Mouse (Mus musculus) brain, embryonic 18.5 days (tissue): ENCODE measurements around the gene Kif21b.

Source experiments
- DNase-seq: peaks from one replicate; pipeline ENCODE4 v3.0.0-alpha.2; 2012; ENCODE audit warnings: low read depth, low spot score

The Kif21b gene

DNA sequence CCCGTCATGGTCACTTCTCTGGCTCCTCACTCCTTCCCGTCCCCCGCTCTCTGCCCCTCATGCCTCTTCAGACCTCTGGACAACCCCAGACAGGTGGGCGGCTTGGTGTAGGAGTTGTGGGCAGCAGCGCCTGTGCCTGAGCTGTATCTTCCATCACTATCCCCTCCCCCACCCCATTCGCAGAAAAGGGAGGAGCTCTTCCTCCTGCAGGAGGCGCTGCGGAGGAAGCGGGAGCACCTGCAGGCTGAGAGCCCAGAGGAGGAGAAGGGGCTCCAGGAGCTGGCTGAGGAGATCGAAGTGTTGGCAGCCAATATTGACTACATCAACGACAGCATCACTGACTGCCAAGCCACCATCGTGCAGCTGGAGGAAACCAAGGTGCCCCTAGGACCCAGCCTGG lies 28.6 kb downstream of the Kif21b start:
- no peak for DNase-seq

DNA sequence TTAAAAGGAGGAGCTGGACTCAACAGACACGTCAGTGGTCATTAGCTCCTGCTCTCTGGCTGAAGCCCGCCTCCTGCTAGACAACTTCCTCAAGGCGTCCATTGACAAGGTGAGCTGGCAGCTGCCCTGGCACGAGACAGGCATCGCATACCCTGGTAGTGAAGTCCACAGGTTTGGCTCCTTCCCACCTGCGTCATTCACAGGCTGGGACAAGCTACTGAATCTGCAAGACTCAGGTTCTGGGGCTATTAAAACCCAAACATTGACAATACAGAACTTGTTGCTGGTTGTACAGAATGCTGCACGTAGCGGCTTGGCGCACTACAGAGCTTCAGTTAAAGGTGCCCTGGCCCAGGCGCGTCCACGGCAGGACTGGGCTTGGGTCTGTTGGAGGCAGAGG lies 29.1 kb downstream of the Kif21b start:
- DNase-seq: no peak

DNA sequence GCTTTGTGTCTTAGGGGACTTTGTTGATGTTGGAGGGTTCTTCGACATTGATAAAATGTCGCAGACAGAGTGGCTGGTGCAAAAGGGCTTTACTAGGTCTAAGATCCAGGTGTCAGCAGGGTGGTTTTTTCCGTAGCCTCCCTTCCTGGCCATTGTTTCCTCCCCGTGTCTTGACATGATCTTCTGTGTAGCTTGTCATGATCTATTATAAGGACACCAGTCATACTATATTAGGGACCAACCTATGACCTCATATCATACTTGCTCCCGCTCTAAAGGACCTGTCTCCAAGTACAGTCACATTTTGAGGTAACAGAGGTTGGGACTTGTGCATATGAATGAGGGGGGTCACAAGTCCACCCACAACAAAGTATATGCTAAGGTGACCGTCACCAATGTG lies 29.7 kb downstream of the Kif21b start:
- DNase-seq: no peak

GRCm38 (mm10) chr1:136161333-136161921 lies 30.2 kb downstream of the Kif21b start:
- DNase-seq: no peak

DNA sequence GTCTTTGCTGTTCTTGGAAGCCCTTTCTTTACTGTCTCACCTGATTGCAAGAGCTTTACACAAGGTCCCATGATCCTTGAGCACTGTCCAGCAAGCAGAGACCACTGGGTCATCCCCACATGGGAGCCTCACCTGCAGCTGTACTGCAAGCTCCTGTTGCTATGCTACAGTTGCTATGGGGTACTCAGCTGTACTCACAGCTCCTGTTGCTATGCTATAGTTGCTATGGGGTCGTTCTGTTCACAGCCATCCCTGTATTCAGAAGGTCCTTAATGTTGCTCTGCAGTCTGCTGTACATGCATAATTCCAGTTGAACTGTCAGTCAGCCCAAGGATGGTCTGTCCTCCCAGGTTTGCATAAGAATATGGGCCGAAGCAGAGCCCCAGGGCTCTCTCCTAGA lies 34.2 kb downstream of the Kif21b start:
- DNase-seq: no peak

DNA sequence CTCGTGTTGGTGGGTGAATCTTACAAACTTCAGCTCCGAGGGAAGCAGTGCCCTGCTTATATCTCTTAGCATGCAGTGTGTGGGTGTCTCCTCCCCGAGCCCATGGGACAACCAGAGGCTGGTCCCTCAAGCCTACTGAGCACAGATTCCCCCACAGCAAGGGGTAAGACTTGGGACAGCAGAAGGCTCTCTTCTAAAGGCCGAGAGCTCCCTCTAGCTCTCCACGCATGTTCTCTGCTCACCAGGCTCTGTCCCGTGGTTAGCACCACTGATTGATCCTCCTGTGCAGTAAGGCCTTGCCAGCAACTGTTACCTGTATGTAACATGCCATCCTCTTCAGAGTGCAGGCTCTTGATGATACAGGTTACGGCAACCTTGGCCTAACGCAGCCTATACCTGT lies 36.5 kb downstream of the Kif21b start:
- DNase-seq: no peak

DNA sequence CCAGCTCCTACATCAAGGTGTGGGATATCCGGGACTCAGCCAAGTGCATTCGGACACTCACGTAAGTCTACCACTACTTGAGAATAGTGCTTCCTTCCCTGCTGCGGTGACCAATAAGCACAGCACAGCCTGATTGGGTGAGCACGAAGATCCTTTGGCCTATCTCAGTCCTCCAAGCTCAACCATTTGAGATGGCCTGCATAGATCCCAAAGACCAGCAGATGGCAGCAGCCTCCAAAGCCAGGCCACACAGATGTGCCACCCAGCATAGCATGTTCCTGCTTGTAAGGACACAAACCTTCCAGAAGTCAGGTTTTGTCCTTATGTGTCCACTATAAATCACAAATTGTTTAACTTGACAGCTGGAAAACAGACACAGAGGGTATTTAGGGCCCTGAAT lies 38.9 kb downstream of the Kif21b start:
- DNase-seq: peak; percentile 61

DNA sequence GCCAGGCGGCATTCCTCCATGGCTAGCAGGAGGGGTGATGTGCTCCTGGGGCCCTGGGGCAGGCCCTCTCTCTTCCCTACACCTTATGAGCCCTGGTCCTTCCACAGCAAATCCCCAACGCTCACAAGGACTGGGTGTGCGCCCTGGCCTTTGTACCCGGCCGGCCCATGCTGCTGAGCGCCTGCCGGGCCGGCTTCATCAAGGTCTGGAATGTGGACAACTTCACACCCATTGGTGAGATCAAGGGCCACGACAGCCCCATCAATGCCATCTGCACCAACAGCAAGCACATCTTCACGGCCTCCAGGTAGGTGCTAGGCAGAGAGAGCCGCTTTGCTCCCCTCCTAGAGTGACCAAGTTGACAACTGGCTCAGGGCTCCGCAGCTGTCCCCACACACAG lies 41.5 kb downstream of the Kif21b start:
- no peak for DNase-seq

DNA sequence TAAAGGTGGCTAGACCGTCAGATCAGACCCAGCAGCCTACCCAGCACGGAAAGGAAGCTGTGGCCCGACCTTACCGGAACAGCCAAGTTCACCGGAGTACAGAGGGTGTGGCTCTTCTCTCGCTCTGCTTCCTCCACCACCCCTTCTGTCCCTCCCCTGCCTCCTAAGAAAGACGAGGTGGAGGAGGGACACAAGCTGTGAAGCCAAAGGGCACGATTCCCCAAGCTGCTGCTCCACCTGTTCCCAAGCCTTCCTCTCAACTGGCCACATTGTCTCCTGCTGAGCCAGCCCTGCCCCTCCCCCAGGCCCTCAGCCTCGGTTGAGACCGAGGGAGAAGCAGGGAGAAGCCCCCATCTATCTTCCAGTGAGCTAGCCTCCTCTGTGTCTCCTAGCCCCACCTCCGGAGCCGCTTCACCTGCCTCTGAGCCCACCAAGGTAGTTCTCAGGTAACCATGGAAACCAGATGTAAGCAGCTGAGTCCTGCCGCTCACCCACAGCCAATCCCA lies 43.0 kb downstream of the Kif21b start:
- no peak for DNase-seq

- no peak for DNase-seq
Measured at GRCm38 (mm10) chr1:136175183-136175582, 44.0 kb downstream of the Kif21b start.

- no peak for DNase-seq
Measured at GRCm38 (mm10) chr1:136177085-136177484, 45.9 kb downstream of the Kif21b start.

- no peak for DNase-seq
Measured at GRCm38 (mm10) chr1:136178741-136179140, 47.6 kb downstream of the Kif21b start.

DNA sequence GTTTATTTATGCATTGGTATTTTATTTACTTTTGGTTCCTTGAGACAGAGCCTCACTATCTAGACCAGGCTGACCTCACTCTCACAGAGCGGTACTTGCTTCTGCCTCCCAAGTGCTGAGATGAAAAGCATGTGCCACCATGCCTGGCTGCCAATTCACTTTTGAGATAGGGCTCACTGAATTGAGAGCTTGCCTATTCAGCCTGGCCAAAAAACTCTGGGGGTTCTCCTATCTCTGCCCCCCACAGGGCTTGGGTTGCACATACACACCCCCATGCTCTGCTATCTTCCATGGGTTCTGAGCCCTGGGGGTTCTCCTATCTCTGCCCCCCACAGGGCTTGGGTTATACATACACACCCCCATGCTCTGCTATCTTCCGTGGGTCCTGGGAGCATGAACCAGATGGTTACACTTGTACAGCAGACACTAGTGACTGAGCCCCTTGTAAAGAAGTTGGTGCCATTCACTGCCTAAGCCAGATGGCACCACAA lies 48.4 kb downstream of the Kif21b start:
- no peak for DNase-seq

DNA sequence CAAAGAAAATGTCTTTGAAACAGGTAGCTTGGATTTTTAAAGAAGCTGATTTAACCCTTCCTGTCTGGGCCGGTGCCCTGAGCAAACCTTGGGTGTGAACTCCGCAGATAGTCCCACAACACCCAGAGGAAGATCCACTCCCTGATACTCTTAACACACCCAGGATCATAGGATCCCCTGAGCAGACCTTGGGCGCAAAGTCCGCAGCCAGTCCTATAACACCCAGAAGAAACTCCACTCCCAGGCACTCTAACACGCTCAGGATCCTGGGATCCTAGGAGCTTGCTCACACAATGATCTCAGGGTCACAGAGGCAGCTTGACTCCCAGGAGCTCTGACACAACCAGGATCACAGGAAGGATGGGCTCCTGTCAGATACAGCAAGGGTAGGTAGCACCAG lies 58.8 kb downstream of the Kif21b start:
- no peak for DNase-seq

DNA sequence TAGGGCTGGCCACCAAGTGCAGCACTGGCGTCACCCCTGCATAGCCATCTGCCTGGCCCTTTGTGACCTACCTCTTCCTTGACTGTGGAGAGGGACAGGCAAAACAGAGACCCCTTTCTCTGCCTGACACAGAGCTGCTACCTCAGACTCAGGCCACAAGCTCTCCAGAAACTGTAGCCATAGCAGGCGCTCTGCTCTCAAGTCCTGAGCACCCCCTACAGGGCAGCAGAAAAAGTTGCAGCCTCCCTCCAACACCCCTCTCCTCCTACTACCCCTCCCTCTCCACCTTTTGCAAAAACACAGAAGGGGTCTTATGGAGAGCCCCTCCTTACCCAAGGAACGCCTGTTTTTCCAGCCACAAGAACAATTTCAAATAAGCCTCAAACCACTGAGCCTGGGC lies 81.6 kb downstream of the Kif21b start, which contains the start of gene Mroh3:
Gene Mroh3 (minus strand): TSS at position 26 of the 400 bp plus-strand sequence.
- DNase-seq: no peak

DNA sequence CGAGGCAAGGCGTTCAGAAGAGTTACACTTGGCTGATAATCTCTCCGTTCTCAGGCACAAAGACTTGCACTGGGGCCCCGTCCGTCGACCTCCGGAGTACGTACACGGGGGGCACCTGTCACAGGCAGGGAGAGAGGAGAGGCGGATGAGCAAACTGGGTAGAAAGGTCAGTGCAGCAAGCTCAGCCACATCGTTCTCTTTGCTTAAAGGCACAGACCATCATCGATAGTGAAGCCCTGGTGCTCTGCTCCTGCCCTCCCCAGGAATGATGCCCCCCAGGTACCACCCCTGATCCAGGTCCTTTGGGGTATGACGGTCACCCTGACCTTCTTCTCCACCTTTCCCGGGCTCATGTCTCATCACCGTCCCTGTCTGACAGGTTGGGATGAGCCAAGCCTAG lies 83.1 kb downstream of the Kif21b start:
- DNase-seq: no peak

- no peak for DNase-seq
Measured at GRCm38 (mm10) chr1:136220037-136220871, 89.1 kb downstream of the Kif21b start.

GRCm38 (mm10) chr1:136222386-136222785 lies 91.2 kb downstream of the Kif21b start:
- no peak for DNase-seq

DNA sequence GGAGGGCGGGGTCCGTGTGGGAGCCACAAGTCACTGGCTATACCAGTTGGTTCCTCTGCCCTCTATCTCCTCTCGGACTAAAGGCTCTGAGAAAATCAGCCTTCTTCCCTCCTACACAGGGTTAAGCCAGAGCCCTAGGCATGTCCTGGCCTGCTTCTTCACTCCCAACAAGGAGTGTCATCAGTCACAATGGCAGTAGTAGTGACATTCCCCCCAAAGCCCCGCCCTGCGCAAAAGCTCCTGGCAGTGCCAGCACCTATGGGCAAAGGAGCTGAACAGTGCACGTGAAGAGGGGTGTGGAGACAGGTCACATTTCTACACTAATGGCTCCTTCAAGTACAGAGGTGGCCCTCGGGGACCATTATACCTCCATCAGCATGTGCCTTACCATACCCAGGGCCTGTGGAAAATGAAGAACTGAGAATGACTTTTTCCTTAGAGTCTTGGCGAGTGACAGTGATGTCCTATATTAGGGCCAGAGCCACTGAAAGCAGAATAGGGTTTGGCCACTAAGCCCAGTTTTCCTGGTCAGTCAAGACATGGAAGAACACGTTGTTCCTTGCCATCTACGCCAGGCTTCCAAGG lies 92.7 kb downstream of the Kif21b start:
- no peak for DNase-seq

DNA sequence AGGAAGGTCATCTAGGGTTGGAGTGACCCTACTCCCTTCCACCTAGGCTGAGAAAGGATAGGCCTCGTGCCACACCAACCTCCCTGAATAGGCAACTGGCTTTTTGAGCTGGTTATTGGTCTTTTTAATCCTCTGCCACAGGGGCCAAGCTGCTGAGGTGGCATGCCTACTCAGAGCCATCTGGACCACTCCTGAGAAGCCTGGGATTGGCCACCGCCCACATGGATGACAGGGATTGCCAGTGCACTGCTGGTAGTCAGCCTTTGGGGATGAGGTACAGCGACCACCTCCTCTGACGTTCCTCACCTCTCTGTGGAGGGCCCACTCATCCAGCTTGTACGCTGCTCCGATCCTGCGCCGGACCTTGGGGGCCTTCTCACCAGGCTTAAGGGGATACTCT lies 94.7 kb downstream of the Kif21b start:
- no peak for DNase-seq

DNA sequence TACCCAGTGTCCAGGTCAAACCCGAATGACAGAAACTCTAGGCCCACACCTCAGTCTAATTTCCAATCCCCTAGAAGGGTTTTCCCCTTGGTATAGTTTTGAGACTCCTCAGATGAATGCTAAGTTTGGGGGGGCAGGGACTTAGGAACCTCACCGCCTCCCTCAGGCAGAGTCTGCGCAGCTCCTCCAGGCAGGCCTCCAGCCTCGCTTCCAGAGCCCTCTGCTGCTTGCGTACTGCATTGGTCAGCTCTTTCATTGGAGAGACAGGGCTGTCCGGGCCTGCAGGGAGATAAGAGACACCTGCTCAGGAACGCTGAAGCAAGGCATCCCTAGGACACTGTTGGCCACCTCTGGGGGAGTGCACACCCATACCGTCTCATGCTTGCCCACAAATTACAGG lies 95.4 kb downstream of the Kif21b start:
- no peak for DNase-seq
